Mouse (Mus musculus): ENCODE measurements at regions not wholly inside any gene's neighbourhood (a gene's known extent, or its start where the extent isn't known, plus 50 kb on each side); places are given as distances from the start of the nearest gene placed in this dataset.

GRCm38 (mm10) chr11:89247991-89248390 is 54.1 kb downstream of the Nog start:
- no peak for ATAC-seq (replicated peaks; ENCODE audit: poor library complexity)

GRCm38 (mm10) chr11:89243370-89243769 is 58.8 kb downstream of the Nog start:
- ATAC-seq (replicated peaks; ENCODE audit: poor library complexity) = no peak

GRCm38 (mm10) chr11:89242130-89242529 is 60.0 kb downstream of the Nog start:
- ATAC-seq (replicated peaks; ENCODE audit: poor library complexity) = no peak

GRCm38 (mm10) chr11:89239891-89240290 is 62.2 kb downstream of the Nog start:
- ATAC-seq (replicated peaks; ENCODE audit: poor library complexity) = no peak

GRCm38 (mm10) chr11:89236904-89237303 is 65.2 kb downstream of the Nog start:
- ATAC-seq (replicated peaks; ENCODE audit: poor library complexity) = peak; percentile 66

GRCm38 (mm10) chr11:89232884-89233480 is 69.2 kb downstream of the Nog start:
- no peak for ATAC-seq (replicated peaks; ENCODE audit: poor library complexity)

GRCm38 (mm10) chr11:89229726-89230125 is 72.4 kb downstream of the Nog start:
- no peak for ATAC-seq (replicated peaks; ENCODE audit: poor library complexity)

GRCm38 (mm10) chr11:89213204-89213603 is 88.9 kb downstream of the Nog start:
- ATAC-seq (replicated peaks; ENCODE audit: poor library complexity) = peak; percentile 60

- ATAC-seq (replicated peaks; ENCODE audit: poor library complexity) = no peak
Measured at GRCm38 (mm10) chr11:89209531-89209950, 92.6 kb downstream of the Nog start.

GRCm38 (mm10) chr11:89209072-89209471 is 93.1 kb downstream of the Nog start:
- no peak for ATAC-seq (replicated peaks; ENCODE audit: poor library complexity)

GRCm38 (mm10) chr11:89206788-89207187 is 95.3 kb downstream of the Nog start:
- no peak for ATAC-seq (replicated peaks; ENCODE audit: poor library complexity)

GRCm38 (mm10) chr11:89204948-89205545 is 97.1 kb downstream of the Nog start:
- peak; percentile 29; the same call in 1 of the 2 replicates for ATAC-seq (replicated peaks; ENCODE audit: poor library complexity)

GRCm38 (mm10) chr11:89200458-89200857 is 101.7 kb downstream of the Nog start:
- ATAC-seq (replicated peaks; ENCODE audit: poor library complexity) = no peak

GRCm38 (mm10) chr11:89192815-89193214 is 109.3 kb downstream of the Nog start:
- ATAC-seq (replicated peaks; ENCODE audit: poor library complexity) = peak; percentile 93

- peak; percentile 26 for ATAC-seq (replicated peaks; ENCODE audit: poor library complexity)
Measured at GRCm38 (mm10) chr11:89186911-89187621, 113.4 kb downstream of the Gm525 start.

GRCm38 (mm10) chr11:89185862-89186261 is 112.2 kb downstream of the Gm525 start:
- no peak for ATAC-seq (replicated peaks; ENCODE audit: poor library complexity)

GRCm38 (mm10) chr11:89181471-89181870 is 107.8 kb downstream of the Gm525 start:
- ATAC-seq (replicated peaks; ENCODE audit: poor library complexity) = no peak

- ATAC-seq (replicated peaks; ENCODE audit: poor library complexity) = no peak
Measured at GRCm38 (mm10) chr11:89178436-89178835, 104.8 kb downstream of the Gm525 start.

- ATAC-seq (replicated peaks; ENCODE audit: poor library complexity) = no peak
Measured at GRCm38 (mm10) chr11:89175511-89175910, 101.9 kb downstream of the Gm525 start.

- ATAC-seq (replicated peaks; ENCODE audit: poor library complexity) = no peak
Measured at GRCm38 (mm10) chr11:89174967-89175366, 101.3 kb downstream of the Gm525 start.

GRCm38 (mm10) chr11:89165278-89165677 is 91.6 kb downstream of the Gm525 start:
- peak; percentile 90 for ATAC-seq (replicated peaks; ENCODE audit: poor library complexity)

Data from megakaryocyte progenitor cell, adult 5-6 weeks (primary cell).